Comparison of ENCODE assay signal across 9 mouse cellular contexts in genomic region chr3:95246465-95247231, GRCm38 (mm10). TPM values are rescaled to one million over a fixed set of nuclear protein-coding genes. Genes with fewer than 3 reads are reported as not detected.
DNase-seq lines count a peak whose midpoint lies in the region; ATAC-seq lines count a peak whose summit lies in the region.
"Had no signal": no experiment of that assay in that cellular context is flagged by ENCODE, and none has a peak within 500 bp of the region (broad histone marks: within the 10 kb centered on the region; RNA-seq: fewer than 3 reads in every experiment).

No protein-coding gene starts in this region.

- no peak overlapping the region for H3K4me2 ChIP-seq in lung, embryonic 16.5 days (ENCODE audit: low read depth, low read length)
- H3K4me2 ChIP-seq: limb, embryonic 15.5 days had no signal

- no peaks in the 10 kb centered on the region for H3K27me3 ChIP-seq in lung, embryonic 16.5 days (ENCODE audit: control insufficient read depth, insufficient read depth, low read depth, low read length)
- H3K27me3 ChIP-seq: limb, embryonic 15.5 days had no signal

- no peaks in the 10 kb centered on the region for H3K9me3 ChIP-seq in lung, embryonic 16.5 days (ENCODE audit: control insufficient read depth, low read length)
- H3K9me3 ChIP-seq: limb, embryonic 15.5 days had no signal

- peaks cover 6% of the 10 kb centered on the region; the same call in 1 of the 2 replicates for H3K36me3 ChIP-seq in lung, embryonic 16.5 days (ENCODE audit: control insufficient read depth, insufficient read depth, low read length)

- H3K4me3 ChIP-seq in lung, embryonic 16.5 days (ENCODE audit: low read length), result no peak overlapping the region
- H3K4me3 ChIP-seq: limb, embryonic 15.5 days had no signal

- peak; percentile 20 for DNase-seq in gastrocnemius, postnatal 10 days
- DNase-seq in gastrocnemius, adult 18-20 months (ENCODE audit: low spot score), result no peak
- peak; percentile 59 for DNase-seq in urinary bladder, postnatal 14 days (ENCODE audit: low spot score)
- DNase-seq in urinary bladder, postnatal 10 days (ENCODE audit: low spot score), result no peak
- DNase-seq in gonadal fat pad, adult 2 months (ENCODE audit: low read depth), result peak; percentile 84
- DNase-seq in embryo, embryonic 11 days, result no peak
- no peak for DNase-seq in embryo, embryonic 9.5 days (ENCODE audit: extremely low spot score)

- no peak overlapping the region for H3K27ac ChIP-seq in lung, embryonic 16.5 days (ENCODE audit: low read length)
- H3K27ac ChIP-seq: limb, embryonic 15.5 days had no signal

- ATAC-seq in lung, embryonic 16.5 days (ENCODE audit: low read depth), result peak; percentile 64

- WGBS in lung, embryonic 16.5 days, result 71% methylated on average over 5 of the region's 5 CpGs

- H3K9ac ChIP-seq in lung, embryonic 16.5 days (ENCODE audit: low read length), result no peak overlapping the region
- H3K9ac ChIP-seq: limb, embryonic 15.5 days had no signal

- no peaks in the 10 kb centered on the region for H3K4me1 ChIP-seq in lung, embryonic 16.5 days (replicated peaks; ENCODE audit: control insufficient read depth, insufficient read depth, low read length)
- H3K4me1 ChIP-seq: limb, embryonic 15.5 days had no signal

RNA-seq across cellular contexts. Expression of gene Bnipl, which starts 4.3 kb away (rescaled TPM):
- not detected for total RNA-seq in gastrocnemius, postnatal 10 days (2021)
- total RNA-seq in gastrocnemius, adult 18-20 months (2021), result not detected
- 2.1 and 2.6 TPM in 2 replicates for polyA plus RNA-seq in gonadal fat pad, adult 2 months (2012; rRNA removed)
- 4.6 and 5.7 TPM in 2 replicates for polyA plus RNA-seq in lung, embryonic 16.5 days (2015; fragmentation: Nextera tagmentation; extraction: Ambion mirVana)

RNA-seq across cellular contexts. Expression of gene Gm128, which starts 5.2 kb away (rescaled TPM):
- under 1 TPM in 1 of 2 experiments, not detected in 1; 0.20 TPM for total RNA-seq in gastrocnemius, postnatal 10 days (2021)
- total RNA-seq in gastrocnemius, adult 18-20 months (2021), result not detected
- 0.86 and 2.1 TPM in 2 replicates for polyA plus RNA-seq in gonadal fat pad, adult 2 months (2012; rRNA removed)
- polyA plus RNA-seq in lung, embryonic 16.5 days (2015; fragmentation: Nextera tagmentation; extraction: Ambion mirVana), result 0.29 and 0.50 TPM in 2 replicates

RNA-seq across cellular contexts. Expression of gene Mllt11, which starts 14.7 kb away (rescaled TPM):
- total RNA-seq in gastrocnemius, postnatal 10 days (2021), result 10 to 100 TPM; 39.8 to 44.8 TPM
- 10 to 100 TPM; 69.8 to 83.1 TPM for total RNA-seq in gastrocnemius, adult 18-20 months (2021)
- 22.5 and 24.7 TPM in 2 replicates for polyA plus RNA-seq in gonadal fat pad, adult 2 months (2012; rRNA removed)
- 12.0 TPM in 2 replicates for polyA plus RNA-seq in lung, embryonic 16.5 days (2015; fragmentation: Nextera tagmentation; extraction: Ambion mirVana)

RNA-seq across cellular contexts. Expression of gene Cdc42se1, which starts 18.1 kb away (rescaled TPM):
- total RNA-seq in gastrocnemius, postnatal 10 days (2021), result 10 to 100 TPM; 26.2 to 35.0 TPM
- total RNA-seq in gastrocnemius, adult 18-20 months (2021), result 10 to 100 TPM; 12.4 to 17.1 TPM
- 59.7 and 60.1 TPM in 2 replicates for polyA plus RNA-seq in gonadal fat pad, adult 2 months (2012; rRNA removed)
- polyA plus RNA-seq in lung, embryonic 16.5 days (2015; fragmentation: Nextera tagmentation; extraction: Ambion mirVana), result 118 and 123 TPM in 2 replicates

RNA-seq across cellular contexts. Expression of gene Gabpb2, which starts 28.9 kb away (rescaled TPM):
- 10 to 100 TPM in 1 of 2 experiments, 1 to 10 TPM in 1; 9.4 to 12.4 TPM for total RNA-seq in gastrocnemius, postnatal 10 days (2021)
- total RNA-seq in gastrocnemius, adult 18-20 months (2021), result 10 to 100 TPM in 1 of 2 experiments, 1 to 10 TPM in 1; 7.1 to 10.0 TPM
- polyA plus RNA-seq in gonadal fat pad, adult 2 months (2012; rRNA removed), result 13.2 and 14.2 TPM in 2 replicates
- 10.0 and 10.2 TPM in 2 replicates for polyA plus RNA-seq in lung, embryonic 16.5 days (2015; fragmentation: Nextera tagmentation; extraction: Ambion mirVana)

Comparison
In these comparisons a context has a peak if more than half of its experiments do, and no peak if none do; other contexts are left out.
1. DNase-seq: peak in gastrocnemius, postnatal 10 days (single experiment), urinary bladder, postnatal 14 days (single experiment) and gonadal fat pad, adult 2 months (single experiment); none in gastrocnemius, adult 18-20 months (single experiment), urinary bladder, postnatal 10 days (single experiment), embryo, embryonic 11 days (single experiment) and embryo, embryonic 9.5 days (single experiment).